Mouse (Mus musculus): ENCODE data around the gene Mettl4. TPM values are rescaled to one million over a fixed set of nuclear protein-coding genes. Genes with fewer than 3 reads are reported as not detected.
"Not testable (repeated sequence)": the region's sequence is repeated elsewhere in the genome, so short reads cannot be mapped to it uniquely, and the experiment has no call there.

The Mettl4 gene
- 13.1 TPM for polyA plus RNA-seq (2021)

DNA sequence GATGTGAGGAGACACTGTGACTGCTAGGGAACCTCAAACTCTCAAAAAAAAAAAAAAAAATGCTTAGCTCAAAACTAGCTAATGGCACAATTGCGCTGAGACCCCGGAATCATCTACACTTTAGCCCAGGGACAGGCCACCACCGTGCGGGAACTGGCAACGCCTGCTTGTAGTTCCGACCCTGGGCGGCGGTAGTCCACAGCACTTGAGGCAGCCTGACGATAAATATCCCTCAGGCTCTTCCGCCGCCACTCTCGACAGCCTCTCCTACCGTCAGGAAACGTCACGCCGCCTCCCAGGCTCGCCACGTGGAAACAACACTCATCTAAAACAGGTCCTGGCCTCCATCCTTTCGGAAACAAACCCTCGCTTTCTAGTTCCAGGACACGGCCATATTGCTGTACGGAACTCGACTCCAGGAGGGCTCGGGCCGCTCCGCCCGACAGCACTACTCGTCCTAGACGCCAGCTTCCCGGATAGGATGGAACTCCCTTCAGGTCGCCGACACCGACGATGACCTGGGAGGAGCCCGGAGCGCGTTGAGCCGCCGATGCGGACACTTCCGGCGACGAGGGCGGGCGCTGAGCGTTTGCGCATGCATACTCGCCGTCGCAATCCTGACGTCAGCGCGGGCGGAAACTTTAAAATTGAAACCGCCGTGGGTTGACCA lies at the start of gene Mettl4:
Gene Mettl4 (minus strand): TSS at position 554 of the 670 bp plus-strand sequence.
- no peak for TF ChIP-seq CTCF (IDR thresholded peaks at IDR 0.05)
- CTCF ChIA-PET: no interaction called here
- H3K27me3 ChIP-seq: no peaks in the 10 kb centered on the region
- ATAC-seq: peak; percentile 100
- peak; percentile 75 for DNase-seq (ENCODE audit: low read depth, low spot score)
- in situ Hi-C loops (cut with MboI; ENCODE audit: low pct_unique_long_range_greater_than_20kb): no loop called here
- POLR2A ChIA-PET: no interaction called here

DNA sequence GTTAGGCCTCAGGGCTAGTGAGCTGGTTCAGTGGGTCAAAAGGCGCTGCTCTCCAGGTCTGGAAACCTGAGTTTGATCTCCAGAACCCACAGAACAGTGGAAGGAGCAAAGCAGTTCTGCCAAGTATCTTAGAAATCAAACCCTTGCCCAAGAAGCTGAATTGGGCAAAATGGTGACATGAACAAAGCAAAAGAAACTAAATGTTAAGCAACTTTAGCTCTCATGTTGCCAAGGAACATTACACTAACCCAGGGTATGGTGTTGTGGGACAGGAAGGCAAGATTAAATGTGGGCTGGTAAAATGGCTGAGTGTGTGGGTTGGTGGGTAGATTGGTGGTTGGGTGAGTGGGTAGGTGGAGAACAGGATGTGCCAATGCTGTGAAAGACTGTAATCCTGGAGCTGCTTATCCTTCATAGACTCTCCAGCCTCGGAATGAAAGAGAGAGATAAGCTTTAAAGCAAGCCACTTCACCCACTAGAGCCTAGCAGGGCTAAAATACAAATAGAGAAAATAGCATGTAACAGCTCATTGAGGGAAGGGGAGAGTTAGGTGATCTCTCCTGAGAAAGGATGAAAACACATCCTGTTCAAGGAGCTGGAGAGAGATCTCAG lies 29.2 kb upstream of the Mettl4 start:
- ChIA-PET POLR2A (no interaction called here), CTCF (interaction anchor here (1.0 kb wide), 1 partner anchor 12 kb away, joined by 3 read pairs; no protein-coding TSS in a partner anchor)
- DNase-seq (ENCODE audit: low read depth, low spot score) (no peak), ATAC-seq (no peak)
- H3K27me3 ChIP-seq: no peaks in the 10 kb centered on the region
- in situ Hi-C loops (cut with MboI; ENCODE audit: low pct_unique_long_range_greater_than_20kb): no loop called here
- TF ChIP-seq CTCF (IDR thresholded peaks at IDR 0.05): no peak

- ATAC-seq (no peak), DNase-seq (ENCODE audit: low read depth, low spot score) (no peak)
- ChIA-PET CTCF (no interaction called here), POLR2A (no interaction called here)
- no peaks in the 10 kb centered on the region for H3K27me3 ChIP-seq
- no peak for TF ChIP-seq CTCF (IDR thresholded peaks at IDR 0.05)
- in situ Hi-C loops (cut with MboI; ENCODE audit: low pct_unique_long_range_greater_than_20kb): no loop called here
These were observed 18.7 kb upstream of the Mettl4 start for GRCm38 (mm10) chr17:94768491-94768890.

DNA sequence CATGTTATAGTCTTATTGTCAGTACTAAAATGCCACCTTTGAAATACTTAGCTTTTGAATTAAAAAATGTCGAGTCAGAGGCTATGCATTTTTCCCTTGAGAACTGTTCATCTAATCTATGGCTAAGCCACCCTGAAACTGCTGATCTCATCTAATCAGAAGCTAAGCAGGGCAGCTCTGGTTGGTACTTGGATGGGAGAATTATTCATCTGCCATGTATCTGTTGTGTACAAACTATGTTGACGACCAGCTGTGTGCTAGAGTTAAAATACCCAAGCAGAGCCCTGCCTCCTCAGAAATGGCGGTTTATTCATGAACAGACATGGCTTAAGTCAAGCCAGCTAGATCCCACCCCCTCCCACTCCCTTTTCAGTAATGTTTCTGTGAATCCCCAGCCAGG lies 14.9 kb upstream of the Mettl4 start:
- ChIA-PET POLR2A (no interaction called here), CTCF (no interaction called here)
- in situ Hi-C loops (cut with MboI; ENCODE audit: low pct_unique_long_range_greater_than_20kb): no loop called here
- DNase-seq (ENCODE audit: low read depth, low spot score) (no peak), ATAC-seq (no peak)
- H3K27me3 ChIP-seq: no peaks in the 10 kb centered on the region
- TF ChIP-seq CTCF (IDR thresholded peaks at IDR 0.05): no peak

- TF ChIP-seq CTCF (IDR thresholded peaks at IDR 0.05): no peak
- in situ Hi-C loops (cut with MboI; ENCODE audit: low pct_unique_long_range_greater_than_20kb): no loop called here
- CTCF ChIA-PET: no interaction called here
- ATAC-seq (no peak), DNase-seq (ENCODE audit: low read depth, low spot score) (no peak)
- no peaks in the 10 kb centered on the region for H3K27me3 ChIP-seq
- POLR2A ChIA-PET: no interaction called here
These were observed 14.2 kb upstream of the Mettl4 start for GRCm38 (mm10) chr17:94764011-94764410.

GRCm38 (mm10) chr17:94762405-94762804 lies 12.6 kb upstream of the Mettl4 start:
- ChIA-PET CTCF (no interaction called here), POLR2A (no interaction called here)
- DNase-seq (ENCODE audit: low read depth, low spot score): no peak
- in situ Hi-C loops (cut with MboI; ENCODE audit: low pct_unique_long_range_greater_than_20kb): no loop called here
- H3K27me3 ChIP-seq: no peaks in the 10 kb centered on the region
- TF ChIP-seq CTCF (IDR thresholded peaks at IDR 0.05): no peak
- no peak for ATAC-seq

DNA sequence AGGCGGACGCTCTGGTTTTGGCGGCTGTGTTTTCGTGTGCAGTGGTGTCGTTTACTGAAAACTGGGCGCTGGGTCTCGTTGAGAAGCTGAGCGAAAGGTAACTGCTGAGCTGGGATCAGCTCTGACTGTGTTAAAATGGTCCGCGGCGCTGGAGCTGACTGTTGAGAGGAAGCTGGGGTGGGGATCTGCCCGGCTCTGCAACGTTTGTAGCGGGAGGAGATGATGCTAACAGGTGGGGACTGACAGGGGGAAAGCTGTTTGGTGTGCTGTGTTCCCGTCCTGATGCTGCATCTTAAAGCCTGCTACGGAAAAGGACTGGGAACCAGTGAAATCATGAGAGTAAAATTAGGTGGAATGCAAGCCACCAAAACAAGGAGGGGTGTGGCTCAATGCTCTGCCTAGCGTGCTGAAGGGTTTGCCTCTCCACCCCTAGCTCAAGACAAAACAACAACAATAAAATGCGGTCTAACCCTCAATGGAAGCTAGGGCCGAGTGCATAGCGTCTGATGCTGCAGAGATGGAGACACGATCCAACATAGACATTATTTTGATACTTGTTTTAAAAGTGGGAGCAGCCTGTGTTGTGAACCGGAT lies 414 bp upstream of the Mettl4 start:
- H3K27me3 ChIP-seq: no peaks in the 10 kb centered on the region
- DNase-seq (ENCODE audit: low read depth, low spot score) (no peak), ATAC-seq (peak; percentile 19)
- ChIA-PET POLR2A (no interaction called here), CTCF (no interaction called here)
- in situ Hi-C loops (cut with MboI; ENCODE audit: low pct_unique_long_range_greater_than_20kb): no loop called here
- no peak for TF ChIP-seq CTCF (IDR thresholded peaks at IDR 0.05)

- no peaks in the 10 kb centered on the region for H3K27me3 ChIP-seq
- CTCF ChIA-PET: no interaction called here
- DNase-seq (ENCODE audit: low read depth, low spot score) (no peak), ATAC-seq (no peak)
- POLR2A ChIA-PET: no interaction called here
- in situ Hi-C loops (cut with MboI; ENCODE audit: low pct_unique_long_range_greater_than_20kb): no loop called here
- no peak for TF ChIP-seq CTCF (IDR thresholded peaks at IDR 0.05)
These were observed 11.6 kb downstream of the Mettl4 start for GRCm38 (mm10) chr17:94738173-94738572.

DNA sequence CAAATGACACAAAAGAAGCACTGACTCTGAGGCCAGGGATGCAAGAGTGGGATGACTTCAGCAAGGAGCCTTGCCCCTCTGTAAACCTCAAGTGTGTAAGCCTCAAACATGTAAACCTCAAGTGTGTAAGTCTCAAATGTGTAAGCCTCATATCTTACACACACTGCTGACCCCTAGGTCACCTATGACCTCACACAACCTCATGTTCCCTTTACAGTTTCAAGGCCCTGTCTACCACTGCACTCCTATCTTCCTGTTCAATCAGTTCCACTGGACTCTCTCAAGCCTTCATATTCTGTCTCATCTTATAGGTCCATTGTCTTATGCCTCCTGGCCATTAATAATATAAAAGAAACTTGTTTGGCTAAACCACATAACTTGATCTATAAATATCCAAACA lies 13.9 kb downstream of the Mettl4 start:
- TF ChIP-seq CTCF (IDR thresholded peaks at IDR 0.05): no peak
- no peaks in the 10 kb centered on the region for H3K27me3 ChIP-seq
- ChIA-PET POLR2A (no interaction called here), CTCF (interaction anchor here (1.0 to 1.3 kb wide), 2 partner anchors 9 kb away, joined by 3 read pairs; no protein-coding TSS in a partner anchor)
- DNase-seq (ENCODE audit: low read depth, low spot score) (no peak), ATAC-seq (no peak)
- in situ Hi-C loops (cut with MboI; ENCODE audit: low pct_unique_long_range_greater_than_20kb): no loop called here

DNA sequence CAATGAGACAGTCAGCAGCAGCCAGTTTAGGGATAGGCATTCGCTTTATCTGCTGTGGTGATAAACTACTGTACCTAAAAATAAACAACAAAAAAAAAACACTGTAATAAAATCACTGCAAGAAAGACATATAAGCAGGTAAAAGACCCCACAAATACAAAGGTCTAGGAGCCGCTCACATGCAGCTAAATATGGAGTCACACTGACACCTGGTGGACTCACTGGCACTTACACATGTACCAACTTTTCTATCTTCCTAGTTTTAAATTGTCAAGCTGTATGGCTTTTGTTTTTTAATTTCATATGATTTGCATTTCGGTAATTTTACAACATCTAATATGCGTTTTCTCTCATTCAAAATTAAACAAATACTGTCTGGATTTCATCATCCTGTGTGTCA lies 14.4 kb downstream of the Mettl4 start:
- in situ Hi-C loops (cut with MboI; ENCODE audit: low pct_unique_long_range_greater_than_20kb): no loop called here
- CTCF ChIA-PET: interaction anchor here (1.0 to 1.3 kb wide), 3 partner anchors 9 to 16 kb away, joined by 3 read pairs; no protein-coding TSS in a partner anchor
- TF ChIP-seq CTCF (IDR thresholded peaks at IDR 0.05): peak; percentile 70
- ATAC-seq: peak; percentile 70
- H3K27me3 ChIP-seq: no peaks in the 10 kb centered on the region
- POLR2A ChIA-PET: no interaction called here
- DNase-seq (ENCODE audit: low read depth, low spot score): no peak

- CTCF ChIA-PET: interaction anchor here (0.8 to 1.9 kb wide), 4 partner anchors 9 to 1574 kb away, joined by 3 to 4 read pairs (median 4); no protein-coding TSS in a partner anchor
- not testable (repeated sequence) for H3K27me3 ChIP-seq; DNase-seq (ENCODE audit: low read depth, low spot score)
- POLR2A ChIA-PET: interaction anchor here (0.7 kb wide), 1 partner anchor 1188 kb away, joined by 3 read pairs; no protein-coding TSS in a partner anchor
- in situ Hi-C loops (cut with MboI; ENCODE audit: low pct_unique_long_range_greater_than_20kb): loop anchor here (5.0 kb wide), 1 partner anchor 968 kb away; no protein-coding TSS in a partner anchor
- TF ChIP-seq CTCF (IDR thresholded peaks at IDR 0.05): peak; percentile 65
- ATAC-seq: peak; percentile 83
These were observed 19.4 kb downstream of the Mettl4 start for GRCm38 (mm10) chr17:94730416-94730815.

Data from Patski (cell line).